8 mouse cellular contexts compared by ENCODE assay signal in the genomic region with DNA sequence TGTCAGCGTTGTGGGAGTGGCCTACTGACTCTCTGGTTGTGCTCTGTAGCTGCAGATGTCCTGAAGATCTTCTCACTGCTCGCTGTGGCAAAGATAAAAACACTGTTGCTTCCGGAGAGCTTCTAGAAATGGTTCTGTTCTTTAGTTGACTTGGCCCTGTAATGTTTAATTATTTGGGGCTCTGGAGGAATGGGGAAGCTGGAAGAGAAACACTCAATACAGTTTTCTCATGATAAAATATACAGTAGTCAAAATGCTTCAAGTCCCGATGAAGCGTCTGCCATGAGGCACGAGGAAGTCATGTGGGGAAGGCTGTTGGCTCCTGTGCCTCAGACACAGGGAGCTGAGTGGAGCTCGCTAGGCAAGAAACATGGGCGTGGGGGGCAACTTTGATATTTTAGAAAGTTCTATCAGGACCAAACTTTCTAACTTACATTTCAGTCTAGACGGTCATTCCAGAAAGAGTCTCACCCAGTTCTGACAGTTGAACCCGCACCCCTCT. TPM values are rescaled to one million over a fixed set of nuclear protein-coding genes. Genes with fewer than 3 reads are reported as not detected.
DNase-seq lines count a peak whose midpoint lies in the region; ATAC-seq lines count a peak whose summit lies in the region.

No protein-coding gene starts in this region.

- H3K4me3 ChIP-seq in hindbrain, embryonic 10.5 days: no peak overlapping the region
- no peak overlapping the region for H3K4me3 ChIP-seq in hindbrain, embryonic 12.5 days
- H3K4me3 ChIP-seq in heart, embryonic 15.5 days: no peak overlapping the region

- ATAC-seq in hindbrain, embryonic 12.5 days (ENCODE audit: low FRiP score): no peak
- no peak for ATAC-seq in heart, embryonic 15.5 days (replicated peaks; ENCODE audit: insufficient number of reproducible peaks, insufficient read depth, low FRiP score, low read depth)

- no peak for DNase-seq in hindbrain, embryonic 10.5 days (ENCODE audit: low spot score)
- peak; percentile 40 for DNase-seq in c-Kit-positive CD71-negative TER-119-negative erythroid progenitor cells, embryonic 14.5 days (ENCODE audit: low read depth)
- peak; percentile 29 for DNase-seq in lung, postnatal 36 days
- DNase-seq in right cerebral cortex, postnatal 36 days (ENCODE audit: low spot score in 2 of 2): no peak
- no peak for DNase-seq in urinary bladder, postnatal 25 days (ENCODE audit: low spot score)
- no peak for DNase-seq in yolk sac, embryonic 10.5 days (ENCODE audit: low spot score)

- WGBS in hindbrain, embryonic 10.5 days: 79% methylated on average over 10 of the region's 10 CpGs
- WGBS in hindbrain, embryonic 12.5 days: 74% methylated on average over 10 of the region's 10 CpGs
- 42% methylated on average over 10 of the region's 10 CpGs for WGBS in heart, embryonic 15.5 days

- H3K4me2 ChIP-seq in hindbrain, embryonic 12.5 days (replicated peaks): no peak overlapping the region
- H3K4me2 ChIP-seq in heart, embryonic 15.5 days: 0 out of 2 replicates have a peak overlapping the region, but pooled peaks have one; percentile 32

- H3K27me3 ChIP-seq in hindbrain, embryonic 10.5 days (ENCODE audit: insufficient read depth, poor library complexity, severe bottlenecking): no peaks in the 10 kb centered on the region
- H3K27me3 ChIP-seq in hindbrain, embryonic 12.5 days: no peaks in the 10 kb centered on the region
- H3K27me3 ChIP-seq in heart, embryonic 15.5 days: no peaks in the 10 kb centered on the region

- H3K4me1 ChIP-seq in hindbrain, embryonic 10.5 days (replicated peaks): peaks cover 8% of the 10 kb centered on the region
- H3K4me1 ChIP-seq in hindbrain, embryonic 12.5 days: peaks cover 5% of the 10 kb centered on the region; the same call in 1 of the 2 replicates
- H3K4me1 ChIP-seq in heart, embryonic 15.5 days (replicated peaks): peaks cover 26% of the 10 kb centered on the region

- H3K9me3 ChIP-seq in hindbrain, embryonic 10.5 days: no peaks in the 10 kb centered on the region
- H3K9me3 ChIP-seq in hindbrain, embryonic 12.5 days (replicated peaks): no peaks in the 10 kb centered on the region
- no peaks in the 10 kb centered on the region for H3K9me3 ChIP-seq in heart, embryonic 15.5 days (replicated peaks)

- H3K36me3 ChIP-seq in hindbrain, embryonic 10.5 days: peaks cover 7% of the 10 kb centered on the region
- no peaks in the 10 kb centered on the region for H3K36me3 ChIP-seq in hindbrain, embryonic 12.5 days
- no peaks in the 10 kb centered on the region for H3K36me3 ChIP-seq in heart, embryonic 15.5 days

- H3K27ac ChIP-seq in hindbrain, embryonic 10.5 days: peak overlapping the region; percentile 70
- H3K27ac ChIP-seq in hindbrain, embryonic 12.5 days: no peak overlapping the region
- H3K27ac ChIP-seq in heart, embryonic 15.5 days: peak overlapping the region; percentile 62

- no peak overlapping the region for H3K9ac ChIP-seq in hindbrain, embryonic 12.5 days
- H3K9ac ChIP-seq in heart, embryonic 15.5 days: no peak overlapping the region

RNA-seq across cellular contexts. Expression of gene Dleu7, which starts 49.8 kb away (rescaled TPM):
- 1.8 and 1.9 TPM in 2 replicates for polyA plus RNA-seq in hindbrain, embryonic 10.5 days (2016; fragmentation: Nextera tagmentation; extraction: Ambion mirVana)
- 1.6 and 2.5 TPM in 2 replicates for polyA plus RNA-seq in hindbrain, embryonic 12.5 days (2016; fragmentation: Nextera tagmentation; extraction: Ambion mirVana)
- 0.59 and 1.4 TPM in 2 replicates for polyA plus RNA-seq in heart, embryonic 15.5 days (2015; fragmentation: Nextera tagmentation; extraction: Ambion mirVana)

RNA-seq across cellular contexts. Expression of gene Rnaseh2b, which starts 50.3 kb away (rescaled TPM):
- 60.7 TPM in 2 replicates for polyA plus RNA-seq in hindbrain, embryonic 10.5 days (2016; fragmentation: Nextera tagmentation; extraction: Ambion mirVana)
- polyA plus RNA-seq in hindbrain, embryonic 12.5 days (2016; fragmentation: Nextera tagmentation; extraction: Ambion mirVana): 37.4 and 43.9 TPM in 2 replicates
- 49.5 and 62.2 TPM in 2 replicates for polyA plus RNA-seq in heart, embryonic 15.5 days (2015; fragmentation: Nextera tagmentation; extraction: Ambion mirVana)

Comparison
In these comparisons a context has a peak if more than half of its experiments do, and no peak if none do; other contexts are left out.
1. DNase-seq: peak in c-Kit-positive CD71-negative TER-119-negative erythroid progenitor cells, embryonic 14.5 days (single experiment) and lung, postnatal 36 days (single experiment); none in hindbrain, embryonic 10.5 days (single experiment), right cerebral cortex, postnatal 36 days (0 of 2), urinary bladder, postnatal 25 days (single experiment) and yolk sac, embryonic 10.5 days (single experiment).